ENCODE assay signal across 8 mouse cellular contexts in the genomic region with DNA sequence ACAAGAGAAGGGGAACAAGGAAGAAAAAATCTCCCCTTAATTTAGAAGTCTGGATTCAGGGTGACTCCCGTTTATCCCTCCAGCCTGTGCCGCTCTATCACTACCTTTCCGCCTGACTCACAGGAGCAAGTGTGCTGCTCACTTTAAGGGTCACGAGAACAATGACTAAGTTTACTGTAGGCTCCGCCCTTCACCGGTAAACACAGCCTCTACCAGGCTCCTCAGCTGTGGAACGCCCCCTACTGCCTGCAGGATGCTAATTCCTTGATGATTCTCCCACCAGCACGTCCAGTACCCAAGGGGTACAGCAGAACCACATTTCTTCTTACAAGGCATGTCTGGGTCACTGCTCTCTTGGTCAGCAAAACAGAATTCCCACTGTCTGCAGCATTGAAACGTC.
DNase-seq lines count a peak whose midpoint lies in the region; ATAC-seq lines count a peak whose summit lies in the region.

No protein-coding gene starts in this region.

- no peak overlapping the region for H3K9ac ChIP-seq in heart, embryonic 12.5 days

- no peak overlapping the region for H3K4me3 ChIP-seq in heart, embryonic 12.5 days

- 6% methylated on average over 9 of the region's 9 CpGs for WGBS in heart, embryonic 12.5 days

- H3K9me3 ChIP-seq in heart, embryonic 12.5 days (replicated peaks): no peaks in the 10 kb centered on the region

- H3K4me1 ChIP-seq in heart, embryonic 12.5 days (replicated peaks): no peaks in the 10 kb centered on the region; the same call in 1 of the 2 replicates

- no peak; the same call in 1 of the 2 replicates for ATAC-seq in heart, embryonic 12.5 days (ENCODE audit: insufficient number of reproducible peaks, low FRiP score)
- ATAC-seq in monocyte, adult 5-6 weeks (replicated peaks; ENCODE audit: insufficient number of reproducible peaks, low FRiP score, low TSS enrichment, poor library complexity, severe bottlenecking): 0 out of 2 replicates have a peak, but pooled peaks have one; percentile 31

- H3K4me2 ChIP-seq in heart, embryonic 12.5 days: peak overlapping the region; percentile 8; the same call in 1 of the 2 replicates

- H3K27ac ChIP-seq in heart, embryonic 12.5 days (ENCODE audit: poor library complexity, severe bottlenecking): no peak overlapping the region

- DNase-seq in heart, adult 11 months: peak; percentile 89
- no peak for DNase-seq in heart, adult 8-10 months (ENCODE audit: low spot score)
- DNase-seq in adrenal gland, adult 18-20 months (ENCODE audit: low spot score in 2 of 2): peak; percentile 58 to 66
- peak; percentile 86 for DNase-seq in kidney, postnatal 14 days
- no peak for DNase-seq in spleen, postnatal 4 days (ENCODE audit: low spot score in 2 of 2)
- no peak for DNase-seq in layer of hippocampus, postnatal 14 days (ENCODE audit: low spot score in 2 of 2)

- H3K27me3 ChIP-seq in heart, embryonic 12.5 days (replicated peaks): peaks cover 58% of the 10 kb centered on the region

- no peaks in the 10 kb centered on the region for H3K36me3 ChIP-seq in heart, embryonic 12.5 days

Comparison
In these comparisons a context has a peak if more than half of its experiments do, and no peak if none do; other contexts are left out.
1. DNase-seq: peak in heart, adult 11 months (single experiment), adrenal gland, adult 18-20 months (2 of 2) and kidney, postnatal 14 days (single experiment); none in heart, adult 8-10 months (single experiment), spleen, postnatal 4 days (0 of 2) and layer of hippocampus, postnatal 14 days (0 of 2).